Mouse (Mus musculus) embryo, embryonic 11 days (tissue): ENCODE data around the gene Ptpn13.

Experiments
- DNase-seq: peaks from one replicate; pipeline ENCODE4 v3.0.0-alpha.2; 2015

Gene Ptpn13

DNA sequence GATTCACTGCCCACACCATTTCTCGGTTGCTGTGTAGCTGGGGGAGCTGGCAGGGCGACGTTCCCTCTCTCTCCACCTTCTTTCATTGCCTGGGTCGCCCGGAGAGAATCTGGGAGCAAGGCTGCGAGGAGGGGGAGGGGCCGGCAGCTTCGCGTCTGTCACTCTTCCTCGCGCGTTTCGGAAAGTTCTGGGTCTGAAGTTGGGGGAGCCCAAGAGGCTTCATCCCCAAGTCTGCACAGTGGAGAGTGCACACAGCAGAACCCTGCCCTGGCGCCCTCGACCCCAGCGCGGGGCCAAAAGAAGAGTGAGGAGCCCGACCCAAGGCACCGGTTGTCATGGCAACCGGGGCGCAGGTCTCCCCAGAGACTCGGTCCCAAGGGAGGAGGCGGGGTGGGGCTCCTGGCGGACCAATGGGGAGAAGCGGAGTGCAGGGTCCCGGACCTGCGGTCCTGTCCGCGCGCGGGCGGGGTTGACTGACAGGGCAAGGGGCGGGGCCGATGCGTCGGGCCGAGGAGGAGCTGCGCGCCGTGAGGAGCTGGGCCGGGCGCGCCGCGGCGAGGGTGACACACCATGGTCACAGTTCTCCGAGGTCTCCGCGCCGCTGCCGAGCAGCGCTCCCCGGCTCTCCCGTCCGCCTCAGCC is at the start of gene Ptpn13:
TSS of gene Ptpn13 (plus strand) at position 515 of the 642 bp plus-strand sequence.
- peak; percentile 98 for DNase-seq

DNA sequence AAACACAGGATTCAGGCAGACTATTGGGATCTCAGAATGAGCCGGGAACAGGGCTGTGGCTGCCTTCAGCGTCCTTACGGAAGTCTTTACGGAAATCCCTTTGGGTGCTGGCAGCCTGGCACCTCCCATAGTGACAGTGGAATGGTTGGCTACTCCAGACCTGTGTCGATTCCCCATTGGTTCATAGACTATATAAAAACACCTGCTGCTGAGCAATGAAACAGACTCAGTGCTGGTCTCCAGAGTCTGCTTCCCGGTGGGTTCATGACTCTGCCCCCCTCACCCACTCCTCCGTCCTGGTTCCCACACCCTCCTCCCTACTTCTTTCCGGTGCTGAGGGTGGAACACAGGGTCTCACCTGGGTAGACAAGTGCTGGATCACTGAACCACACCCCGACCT is 49.8 kb upstream of the Ptpn13 start:
- DNase-seq = no peak

DNA sequence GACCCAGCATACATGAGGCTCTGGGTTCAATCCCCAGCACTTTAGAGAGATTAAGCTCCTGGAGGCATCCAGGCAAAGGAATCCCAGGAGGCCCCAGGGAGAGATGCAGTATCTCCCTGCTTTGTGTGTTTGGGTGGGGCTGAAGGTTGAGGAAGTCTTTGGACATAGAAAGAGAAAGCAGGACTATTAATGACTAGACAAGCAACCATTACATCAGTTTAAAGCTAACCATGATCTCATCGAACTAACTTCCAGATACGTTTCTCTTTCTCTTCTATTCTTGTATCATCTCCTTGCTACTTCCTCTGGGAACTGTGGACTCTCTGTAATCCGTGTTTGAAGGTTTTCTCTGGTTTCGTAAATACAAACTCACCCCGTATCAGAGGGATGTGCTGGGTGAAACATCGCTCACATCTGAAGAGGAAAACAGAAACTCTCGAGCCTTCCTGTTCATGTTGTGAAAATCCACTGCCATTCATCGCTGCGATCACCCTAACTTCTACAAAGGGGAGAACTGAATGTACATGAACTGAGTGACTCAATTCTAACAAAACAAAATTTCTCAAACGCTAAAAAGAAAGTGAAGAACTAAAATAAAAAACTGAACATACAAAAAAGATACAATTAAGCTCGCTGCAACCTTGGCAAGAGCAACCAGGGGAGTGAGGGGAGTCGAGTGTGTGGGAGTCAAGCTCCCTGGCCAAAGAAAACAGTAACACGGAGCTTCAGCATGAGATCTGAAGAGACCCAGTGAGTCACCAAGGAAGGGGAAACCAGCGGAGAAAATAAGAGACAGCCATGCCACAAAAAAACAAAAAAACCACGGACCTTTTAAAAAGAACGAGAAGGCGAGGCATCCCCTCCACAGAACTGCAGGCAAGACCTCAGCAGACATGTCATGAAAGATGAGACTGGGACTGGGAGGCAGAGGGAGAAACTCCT is 48.4 kb upstream of the Ptpn13 start:
- DNase-seq = no peak

DNA sequence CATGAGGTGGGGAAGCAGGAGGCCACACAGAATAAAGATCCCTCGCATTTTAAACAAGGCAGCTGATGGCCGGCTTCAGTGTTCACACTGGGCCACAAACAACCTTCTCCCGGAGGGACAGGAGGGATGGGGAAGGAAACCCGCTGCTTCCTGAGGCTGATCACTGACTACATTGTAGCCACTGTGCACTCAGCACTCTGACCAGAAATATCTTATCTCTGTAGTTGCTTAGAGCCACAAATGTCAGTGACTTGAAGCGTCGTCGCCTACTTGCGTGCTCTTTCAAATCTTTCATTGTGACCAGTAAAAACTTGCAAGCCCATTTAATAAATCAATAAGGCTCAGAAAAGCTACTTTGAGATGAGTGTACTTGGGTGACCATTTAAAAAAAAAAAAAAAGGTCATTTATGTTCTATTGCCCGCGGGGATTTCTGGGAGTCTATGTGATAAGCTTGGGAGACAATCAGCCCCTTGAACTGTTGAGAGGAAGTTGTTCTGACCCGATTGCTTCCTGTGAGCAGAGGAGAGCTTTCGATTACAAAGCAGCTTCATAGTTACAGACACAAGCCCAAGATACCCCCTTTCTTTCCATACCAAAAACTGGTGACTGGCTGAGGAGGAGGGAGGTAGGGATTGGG is 47.4 kb upstream of the Ptpn13 start:
- peak; percentile 37 for DNase-seq

DNA sequence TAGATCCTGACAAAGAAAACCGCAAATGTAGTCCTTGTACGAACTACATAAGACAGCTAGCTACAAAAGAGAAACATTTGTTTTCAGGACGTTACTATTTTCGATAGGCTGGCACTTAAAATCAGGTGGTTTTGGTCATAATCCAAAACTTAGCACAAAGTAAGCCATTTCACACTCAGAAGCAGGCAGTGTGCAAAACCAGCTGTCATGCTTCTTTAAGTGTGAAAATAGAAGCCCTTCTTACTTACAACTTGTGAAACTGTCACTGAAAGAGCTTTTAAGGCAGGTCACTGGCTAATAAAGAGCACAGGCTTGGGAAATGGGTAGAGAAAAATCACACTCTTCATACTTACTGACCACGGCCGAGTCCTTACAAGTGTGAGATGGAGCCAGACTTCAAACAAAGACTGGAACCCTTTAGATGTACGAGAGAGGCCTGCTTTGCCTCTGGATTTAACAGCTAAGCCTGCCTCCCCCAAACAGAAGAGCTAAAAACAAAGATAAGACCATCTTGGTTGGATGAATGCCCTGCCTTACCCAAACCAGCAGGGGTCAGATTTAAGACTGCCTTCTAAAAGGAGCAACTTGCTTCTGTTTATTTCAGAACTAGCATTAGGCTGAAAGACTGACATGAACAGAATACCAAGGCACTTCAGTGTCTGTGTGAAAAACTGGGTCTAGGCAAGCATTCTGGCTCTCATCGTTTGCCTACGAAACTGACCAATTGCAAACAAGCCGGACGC is 44.0 kb upstream of the Ptpn13 start:
- DNase-seq = no peak

DNA sequence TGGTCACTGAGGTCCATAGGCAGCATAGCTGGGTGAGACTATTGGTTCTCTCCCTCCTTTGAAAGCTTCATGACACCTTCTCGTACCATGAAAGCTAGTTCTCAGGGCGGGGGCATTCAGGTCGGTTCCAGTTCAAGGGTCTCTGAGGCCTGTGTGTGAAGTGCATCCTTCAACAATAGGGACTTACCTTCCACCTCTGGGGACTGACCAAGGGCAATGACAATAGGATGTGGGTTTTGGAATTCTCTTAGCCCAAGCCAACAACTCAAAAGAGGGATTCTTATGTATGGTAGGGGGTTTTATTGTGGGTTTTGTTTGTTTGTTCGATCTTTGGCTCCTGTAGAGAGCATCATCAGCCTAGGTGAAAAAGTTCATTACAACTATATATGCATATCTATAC is 42.0 kb upstream of the Ptpn13 start:
- DNase-seq = no peak

DNA sequence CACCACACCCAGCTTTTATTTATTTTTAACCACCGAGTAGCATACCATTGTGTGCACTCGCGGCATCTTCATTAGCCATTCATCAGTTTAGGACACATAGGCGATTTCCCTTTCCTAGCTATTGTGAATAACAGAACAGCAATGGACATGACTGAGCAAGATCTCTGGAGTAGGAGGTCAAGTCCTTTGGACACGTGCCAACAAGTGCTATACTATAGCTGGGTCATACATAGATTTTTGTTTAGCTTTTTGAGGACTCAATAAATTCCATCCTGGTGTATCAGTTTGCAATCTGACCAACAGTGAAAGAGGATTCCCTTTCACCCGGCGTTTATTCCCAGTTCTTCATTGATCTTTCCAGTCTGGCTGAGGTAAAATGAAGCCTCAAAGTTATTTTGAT is 41.0 kb upstream of the Ptpn13 start:
- no peak for DNase-seq

DNA sequence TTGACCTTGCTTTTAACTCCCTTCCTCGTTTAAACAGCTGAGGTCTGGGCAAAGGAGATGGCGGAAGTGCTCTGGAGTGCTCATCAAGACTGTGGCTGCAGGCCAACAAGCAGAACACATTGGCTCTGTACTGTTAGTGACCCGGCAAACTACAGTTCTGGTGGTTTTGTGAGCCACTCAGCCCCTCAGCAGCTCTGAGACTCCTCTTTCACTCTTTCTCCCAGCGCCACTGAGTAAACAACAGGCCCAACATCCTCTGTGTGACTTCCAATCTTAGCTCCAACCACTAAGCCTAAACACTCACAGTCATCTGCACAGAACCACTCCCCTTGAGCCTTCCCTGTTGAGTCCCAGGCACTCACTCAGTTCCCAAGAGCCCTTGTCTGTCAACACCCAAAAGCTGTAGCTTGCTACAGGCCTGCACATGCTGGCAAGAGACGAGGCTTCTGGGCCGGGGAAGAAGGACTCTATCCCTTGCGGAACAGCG is 37.4 kb upstream of the Ptpn13 start:
- no peak for DNase-seq

DNA sequence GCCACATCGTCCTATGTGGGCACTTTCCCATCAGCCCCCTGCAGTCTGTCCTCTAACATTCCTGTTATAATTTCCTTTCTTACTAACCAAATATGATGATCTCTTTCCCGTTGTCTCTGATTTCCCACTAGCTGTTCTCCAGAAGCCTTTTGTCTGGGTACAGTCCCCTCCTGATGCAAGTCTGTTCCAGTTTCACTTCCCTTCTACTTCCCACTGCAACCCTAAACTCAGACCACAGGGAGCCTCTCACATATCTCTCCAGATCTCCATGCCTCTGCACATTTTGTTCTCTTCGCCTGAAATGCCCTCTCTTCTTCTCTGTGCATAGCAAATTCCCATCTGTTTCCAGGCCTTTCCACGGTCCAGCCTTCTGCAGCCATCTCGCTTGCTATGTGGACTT is 35.6 kb upstream of the Ptpn13 start:
- no peak for DNase-seq

DNA sequence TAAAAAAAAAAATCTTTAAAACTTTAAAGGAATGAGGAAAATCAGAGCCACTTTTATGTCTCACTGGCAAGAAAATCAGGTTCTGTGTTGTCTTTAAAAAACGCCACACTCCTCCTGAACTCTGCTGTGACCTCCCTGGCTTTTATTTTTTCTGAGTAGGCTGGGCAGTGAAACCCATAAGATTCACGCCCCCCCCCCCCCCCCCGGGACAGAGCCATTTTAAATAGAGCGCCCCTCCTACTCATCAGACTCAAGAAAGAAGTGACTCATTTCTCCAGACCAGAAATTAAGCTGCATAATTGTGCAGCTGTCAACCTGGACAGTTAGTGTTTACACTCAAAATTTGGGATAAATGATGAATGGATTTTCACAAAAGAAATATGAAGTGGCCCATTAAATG is 31.8 kb upstream of the Ptpn13 start:
- DNase-seq = no peak

DNA sequence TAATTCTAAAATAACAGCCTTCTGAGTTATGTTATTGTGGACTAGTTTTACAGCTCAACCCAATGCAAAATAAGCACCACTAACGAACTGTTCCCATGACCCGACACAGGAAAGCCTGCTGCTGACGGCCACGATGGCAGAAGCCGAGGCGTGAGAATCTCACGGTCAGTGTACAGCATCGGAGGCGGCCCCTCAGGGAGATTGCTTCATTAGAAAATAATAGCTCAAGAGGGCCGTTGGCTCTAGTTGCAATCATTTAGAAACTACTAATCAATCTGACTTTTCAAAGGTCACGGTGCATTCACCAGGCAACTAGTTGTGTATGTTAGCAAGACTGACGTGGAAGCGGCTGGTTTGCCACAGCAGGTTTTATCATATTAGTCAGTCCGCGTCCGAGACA is 31.2 kb upstream of the Ptpn13 start:
- DNase-seq = peak; percentile 51

DNA sequence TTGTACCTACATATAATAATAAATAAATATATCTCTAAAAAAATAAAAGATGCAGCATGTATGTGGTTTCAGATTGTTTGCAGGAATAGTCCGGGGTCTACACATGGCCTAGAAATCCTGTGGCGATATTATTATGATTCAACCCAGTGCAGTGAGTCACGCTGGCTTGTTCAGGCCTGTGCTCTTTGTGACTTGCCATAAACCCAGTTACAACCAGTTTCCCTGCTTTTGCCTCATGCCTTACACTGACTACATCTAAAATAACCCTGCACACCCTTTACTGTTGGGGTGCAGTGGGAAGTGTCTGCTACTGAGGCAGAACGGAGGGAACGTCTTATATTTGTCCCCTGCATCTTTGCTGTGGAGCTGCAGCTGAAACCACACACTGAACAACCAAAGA is 29.3 kb upstream of the Ptpn13 start:
- no peak for DNase-seq

DNA sequence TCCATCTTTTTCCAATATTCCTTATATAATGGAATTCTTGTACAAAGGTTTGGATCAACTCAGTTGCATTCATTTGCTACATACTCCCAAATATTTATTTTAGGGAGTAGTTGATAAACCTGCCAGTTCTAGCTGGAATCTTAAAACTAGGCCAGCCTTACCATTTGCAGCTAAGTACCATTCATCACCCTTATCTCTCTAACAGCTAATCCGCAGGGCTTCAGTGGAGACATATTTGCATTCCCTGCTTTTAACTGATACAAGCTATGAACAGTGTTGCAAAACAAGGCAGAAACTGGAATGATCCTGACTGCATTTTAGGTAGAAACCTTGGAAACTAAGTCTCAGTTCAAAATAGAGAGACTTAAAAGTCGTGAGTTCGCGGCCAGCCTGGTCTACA is 27.6 kb upstream of the Ptpn13 start:
- DNase-seq = no peak

DNA sequence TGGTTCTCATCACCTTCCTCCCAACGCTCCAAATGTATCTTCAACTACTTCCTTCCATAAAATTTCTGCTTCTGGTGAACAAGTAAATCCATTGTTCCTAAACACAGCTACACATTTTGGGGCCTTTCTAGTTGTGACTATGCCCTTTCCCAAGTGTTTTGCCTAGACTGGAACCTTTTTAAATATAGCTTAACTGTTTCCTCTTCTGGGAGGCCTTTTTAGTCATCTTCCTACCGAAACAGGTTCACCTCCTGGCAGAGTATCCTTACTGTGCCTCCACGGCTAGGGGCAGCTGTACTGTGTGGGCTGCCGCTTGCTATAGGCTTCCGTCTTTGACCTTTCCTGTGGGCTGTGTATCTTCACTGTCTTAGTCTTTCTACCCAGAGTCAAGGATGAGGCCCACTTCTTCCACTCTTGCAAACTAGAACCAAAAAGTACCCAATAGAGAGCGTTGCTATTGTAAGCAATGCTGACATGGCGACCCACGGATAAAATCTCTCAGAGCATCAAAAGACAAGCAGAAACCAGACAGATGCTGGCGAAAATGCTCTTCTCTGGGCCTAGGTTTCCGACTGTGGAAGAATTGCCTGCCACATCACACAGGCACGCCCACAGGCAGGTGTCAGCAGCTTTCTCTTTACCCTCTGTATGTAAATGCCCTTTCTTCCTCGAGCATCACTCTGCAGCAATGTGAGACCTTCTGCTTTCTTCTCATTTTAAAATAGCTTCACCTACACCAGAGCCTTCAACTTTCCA is 20.6 kb upstream of the Ptpn13 start:
- DNase-seq = no peak

DNA sequence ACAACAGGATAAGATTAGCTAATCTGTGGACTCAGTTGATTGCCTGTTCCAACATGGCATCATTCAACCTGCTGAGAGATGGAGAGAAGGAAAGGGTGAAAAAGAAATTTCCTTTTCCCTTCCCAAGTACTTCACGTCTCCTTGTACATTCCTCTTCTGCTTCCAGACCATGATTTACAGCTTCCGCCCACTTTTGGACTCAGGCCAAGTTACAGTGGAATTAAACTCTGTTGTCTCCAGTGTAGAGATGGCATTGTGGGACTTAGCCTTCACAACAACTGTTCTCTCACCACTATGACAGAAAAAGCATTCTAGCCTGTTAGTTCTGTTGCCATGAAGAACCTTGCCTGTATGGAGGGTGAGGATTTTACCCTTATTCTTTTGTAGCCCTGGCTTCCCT is 19.1 kb upstream of the Ptpn13 start:
- DNase-seq = no peak

DNA sequence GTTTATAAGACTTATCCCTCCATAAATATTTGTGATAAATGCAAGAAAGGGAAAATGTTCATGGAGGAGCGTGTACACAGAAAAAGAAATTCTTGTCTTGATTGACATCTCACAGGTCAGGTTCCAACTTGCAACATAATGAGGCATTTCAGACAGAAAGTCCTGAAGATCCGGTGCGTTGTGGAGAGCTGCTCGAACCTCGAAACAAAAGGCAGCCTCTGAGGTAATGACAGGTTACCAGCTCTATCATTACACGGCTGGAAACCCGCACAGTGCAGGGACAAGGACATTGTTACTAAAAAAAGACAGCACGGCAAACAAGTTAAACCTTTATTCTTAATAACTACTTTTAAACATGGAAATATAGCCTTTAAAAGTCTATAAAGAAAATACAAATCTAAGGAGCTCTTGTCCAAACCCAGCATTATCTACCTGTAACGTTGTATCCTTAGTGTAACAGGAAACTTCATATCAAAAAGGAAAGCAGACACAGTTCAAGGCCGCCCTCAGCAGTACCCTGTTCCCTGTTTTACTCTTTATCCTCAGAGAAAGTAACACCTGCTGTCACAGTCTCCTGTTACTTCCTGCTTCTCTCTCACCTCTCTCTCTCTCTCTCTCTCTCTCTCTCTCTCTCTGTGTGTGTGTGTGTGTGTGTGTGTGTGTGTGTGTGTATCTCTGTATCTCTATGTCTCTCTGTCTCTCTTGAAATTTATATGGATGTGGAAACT is 12.8 kb upstream of the Ptpn13 start:
- DNase-seq = no peak

DNA sequence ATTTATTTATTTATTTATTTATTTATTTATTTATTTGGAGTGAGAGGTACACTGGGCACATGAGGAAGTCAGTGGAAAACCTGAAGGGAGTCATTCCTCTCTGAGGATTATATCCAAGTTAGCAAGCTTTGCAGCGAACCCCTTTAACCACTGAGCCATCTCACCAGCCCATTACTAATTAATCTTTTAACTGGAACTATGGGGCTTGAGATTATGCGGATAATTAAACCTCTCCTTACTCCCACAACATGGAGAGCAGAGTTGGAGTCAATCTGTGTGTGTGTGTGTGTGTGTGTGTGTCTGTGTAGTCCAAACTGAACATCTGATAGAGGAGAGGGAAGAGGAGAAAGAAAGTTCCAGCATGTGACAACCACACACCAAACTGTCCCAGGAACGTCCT is 10.4 kb upstream of the Ptpn13 start:
- DNase-seq = no peak

DNA sequence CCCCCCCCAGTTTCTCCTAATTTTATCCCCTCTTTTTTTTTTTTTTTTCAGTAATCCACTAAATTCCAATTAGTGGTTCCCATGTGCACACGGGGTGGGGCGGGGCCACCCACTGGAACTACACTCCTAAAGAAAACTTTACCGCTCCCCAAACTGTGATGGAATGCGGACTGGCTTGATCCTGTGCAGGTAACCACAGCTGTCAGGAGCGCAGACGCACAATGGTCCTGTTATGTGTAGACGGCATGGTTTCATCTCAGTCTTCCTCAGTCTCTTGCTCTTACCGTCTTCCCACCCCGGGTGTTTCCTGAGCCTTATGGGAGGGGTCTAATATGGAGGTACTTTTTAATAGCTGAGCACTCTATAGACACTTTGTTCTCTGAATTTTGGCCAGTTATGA is 7.0 kb upstream of the Ptpn13 start:
- DNase-seq = no peak

DNA sequence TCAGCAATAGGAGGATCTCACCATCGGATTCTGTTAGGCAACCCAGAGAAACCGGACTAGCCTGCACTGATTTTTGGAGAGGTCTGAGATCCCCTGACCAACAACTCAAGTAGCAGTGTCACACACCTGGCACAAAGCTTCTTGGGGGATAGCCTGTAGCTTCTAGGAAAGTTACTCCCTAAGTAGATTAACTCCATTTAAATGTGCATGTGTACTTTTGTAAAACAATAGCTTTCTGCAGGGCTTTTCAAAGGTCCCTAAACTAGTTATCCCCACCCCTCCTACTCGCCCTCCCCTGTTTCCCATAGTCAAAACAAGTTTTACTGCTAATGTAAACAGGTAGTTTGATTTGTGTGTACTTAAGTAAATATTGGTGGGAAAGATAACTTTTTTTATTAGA is 6.1 kb upstream of the Ptpn13 start:
- no peak for DNase-seq

DNA sequence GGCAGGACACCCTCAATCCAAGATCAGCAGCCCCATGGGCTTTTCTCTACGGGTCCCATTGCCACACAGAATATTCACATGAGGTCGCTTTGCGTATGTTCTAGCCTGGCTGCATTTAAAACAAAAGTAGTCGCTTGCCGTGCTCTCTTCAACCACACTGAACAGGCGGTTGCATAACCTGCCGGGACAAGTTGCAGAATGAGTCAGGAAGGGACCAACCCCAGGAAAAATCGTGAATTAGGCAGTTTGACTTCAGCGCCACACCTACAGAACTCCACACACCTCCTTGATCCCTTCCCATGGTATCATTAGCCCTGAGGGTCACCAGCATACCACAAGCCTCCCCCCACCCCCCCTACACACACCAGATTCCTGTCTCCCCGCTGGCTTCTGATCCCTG is 4.4 kb upstream of the Ptpn13 start:
- peak; percentile 20 for DNase-seq

DNA sequence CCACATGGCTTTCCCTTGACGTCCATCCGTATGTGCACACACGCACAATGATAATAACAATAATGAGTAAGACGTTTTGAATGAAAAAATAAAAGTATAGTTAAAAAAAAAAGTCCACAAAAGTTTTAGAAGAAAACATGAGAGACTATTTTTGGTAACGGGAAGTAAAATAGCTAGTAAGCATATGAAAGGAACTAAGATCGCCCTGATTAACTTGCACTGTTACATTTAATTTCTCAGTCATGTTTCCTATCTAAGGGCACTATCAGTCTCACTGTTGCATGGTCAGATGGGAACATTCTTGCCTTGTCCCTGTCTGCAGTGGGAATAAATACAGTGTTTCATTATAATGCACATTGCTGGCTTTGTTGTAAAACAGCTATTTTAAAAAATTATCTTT is 2.4 kb upstream of the Ptpn13 start:
- no peak for DNase-seq
